Mouse (Mus musculus): ENCODE data around the gene Polr2h. TPM values are rescaled to one million over a fixed set of nuclear protein-coding genes. Genes with fewer than 3 reads are reported as not detected.

Gene Polr2h
- total and polyA plus RNA-seq, 3 experiments = 117 to 183 (median 157) TPM

DNA sequence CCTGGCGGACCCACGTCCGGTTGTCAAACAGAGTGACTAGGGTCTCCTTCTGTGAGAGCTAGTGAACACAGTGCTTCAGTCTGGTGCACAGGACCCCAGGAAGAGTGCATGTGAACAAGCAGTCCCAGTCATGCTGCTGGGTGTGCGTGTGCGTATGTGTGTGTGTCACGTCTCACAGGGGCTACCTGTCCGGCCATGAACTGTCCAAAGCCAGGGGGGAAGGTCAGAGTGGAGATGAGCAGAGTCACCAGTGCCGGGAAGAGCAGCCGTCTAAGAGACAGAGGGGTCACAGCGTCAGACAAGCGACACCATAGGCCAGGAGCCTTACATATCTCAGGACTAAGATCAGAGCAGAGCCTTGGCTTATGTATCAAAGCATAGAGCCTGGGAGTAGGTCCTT, 7.1 kb upstream of the Polr2h start:
- no peak overlapping the region for H3K9ac ChIP-seq (ENCODE audit: insufficient read depth, low read depth)

DNA sequence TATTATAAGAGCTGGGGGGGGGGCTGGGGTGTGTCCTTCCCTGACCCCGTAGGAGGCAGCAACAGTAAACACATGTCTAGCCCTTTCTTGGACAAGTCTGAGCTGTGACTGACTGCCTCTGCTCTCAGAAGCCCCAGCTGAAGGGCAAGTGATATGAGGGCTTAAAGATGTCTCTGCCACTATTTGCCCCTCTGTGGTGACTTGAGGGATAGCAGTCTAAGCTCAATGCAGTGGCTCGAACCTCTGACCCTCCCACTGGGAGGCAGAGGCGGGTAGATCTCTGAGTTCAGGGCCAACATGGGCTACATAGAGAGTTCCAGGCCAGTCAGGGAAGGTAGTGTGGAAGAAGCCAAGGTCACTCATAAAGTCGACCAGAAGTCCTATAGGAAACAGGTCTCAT, 6.7 kb upstream of the Polr2h start:
- Histone ChIP-seq H3K27ac (ENCODE audit: insufficient read depth, low read depth) (no peak overlapping the region), H3K9me3 (replicated peaks; ENCODE audit: low read length) (no peaks in the 10 kb centered on the region), H3K4me3 (replicated peaks in 1 of 3; ENCODE audit: low read depth in 2 of 3, low read length in 2 of 3, poor library complexity in 1 of 3) (no peak overlapping the region), H3K4me1 (ENCODE audit: control insufficient read depth in 1 of 2, insufficient read depth in 2 of 2) (peaks cover 7 to 24% of the 10 kb centered on the region in 2 experiments; a peak in 3 of 4 replicates), H3K36me3 (replicated peaks in 1 of 2; ENCODE audit: control insufficient read depth in 1 of 2, insufficient read depth in 1 of 2, low read length in 1 of 2) (peaks cover 0 to 25% of the 10 kb centered on the region in 2 experiments), H3K4me2 (ENCODE audit: insufficient read depth, low read depth, poor library complexity, severe bottlenecking) (no peak overlapping the region), H3K27me3 (replicated peaks) (peaks cover 11% of the 10 kb centered on the region), H3K9ac (ENCODE audit: insufficient read depth, low read depth) (no peak overlapping the region), H3K79me2 (replicated peaks; ENCODE audit: control insufficient read depth, extremely low read depth, insufficient read depth, poor library complexity, severe bottlenecking) (no peaks in the 10 kb centered on the region)
- dilution Hi-C loops (cut with MboI; ENCODE audit: extremely low pct_ligation_motif_present, extremely low pct_unique_long_range_greater_than_20kb, low sequenced_read_pairs) (no loop called here), in situ Hi-C loops (cut with MboI; ENCODE audit: low pct_ligation_motif_present, low pct_unique_long_range_greater_than_20kb, low sequenced_read_pairs) (loop anchor here (10.0 kb wide), 1 partner anchor 184 kb away; no protein-coding TSS in a partner anchor)
- TF ChIP-seq JUN (IDR thresholded peaks at IDR 0.05; ENCODE audit: insufficient read depth, low read depth, low read length) = no peak
- TF ChIP-seq SMC3 (IDR thresholded peaks at IDR 0.05; ENCODE audit: low read depth, low read length) = peak; percentile 50
- TF ChIP-seq EP300 (IDR thresholded peaks at IDR 0.05; ENCODE audit: low read length) = no peak
- TF ChIP-seq CTCF (conservative IDR thresholded peaks at IDR 0.05 in 1 of 2, IDR thresholded peaks at IDR 0.05 in 1 of 2; ENCODE audit: low read depth in 2 of 2, low read length in 2 of 2) = peak in 1 of 2 experiments; percentile 61; a peak in 3 of 4 replicates
- TF ChIP-seq RAD21 (IDR thresholded peaks at IDR 0.05; ENCODE audit: low read depth, low read length) = peak; percentile 35
- no peak for TF ChIP-seq IRF4 (IDR thresholded peaks at IDR 0.05; ENCODE audit: low read depth, low read length)
- no peak for TF ChIP-seq ZC3H11A (IDR thresholded peaks at IDR 0.05; ENCODE audit: low read depth, low read length)
- TF ChIP-seq BHLHE40 (IDR thresholded peaks at IDR 0.05; ENCODE audit: low read depth, low read length) = no peak
- DNase-seq (ENCODE audit: extremely low read depth) = peak; percentile 46

More for the DNA sequence above, 7.1 kb upstream of the Polr2h start:
- H3K4me1 ChIP-seq (ENCODE audit: control insufficient read depth in 1 of 2, insufficient read depth in 2 of 2) = peaks cover 6 to 24% of the 10 kb centered on the region in 2 experiments; a peak in 3 of 4 replicates
- H3K27me3 ChIP-seq (replicated peaks) = peaks cover 9% of the 10 kb centered on the region
- H3K36me3 ChIP-seq (replicated peaks in 1 of 2; ENCODE audit: control insufficient read depth in 1 of 2, insufficient read depth in 1 of 2, low read length in 1 of 2) = peaks cover 0 to 25% of the 10 kb centered on the region in 2 experiments
- no peaks in the 10 kb centered on the region for H3K9me3 ChIP-seq (replicated peaks; ENCODE audit: low read length)
- DNase-seq (ENCODE audit: extremely low read depth) = no peak
- no peak overlapping the region for H3K4me3 ChIP-seq (replicated peaks in 1 of 3; ENCODE audit: low read depth in 2 of 3, low read length in 2 of 3, poor library complexity in 1 of 3)
- no peak overlapping the region for H3K27ac ChIP-seq (ENCODE audit: insufficient read depth, low read depth)
- in situ Hi-C loops (cut with MboI; ENCODE audit: low pct_ligation_motif_present, low pct_unique_long_range_greater_than_20kb, low sequenced_read_pairs) (loop anchor here (10.0 kb wide), 1 partner anchor 184 kb away; no protein-coding TSS in a partner anchor), dilution Hi-C loops (cut with MboI; ENCODE audit: extremely low pct_ligation_motif_present, extremely low pct_unique_long_range_greater_than_20kb, low sequenced_read_pairs) (no loop called here)
- no peak overlapping the region for H3K4me2 ChIP-seq (ENCODE audit: insufficient read depth, low read depth, poor library complexity, severe bottlenecking)
- no peaks in the 10 kb centered on the region for H3K79me2 ChIP-seq (replicated peaks; ENCODE audit: control insufficient read depth, extremely low read depth, insufficient read depth, poor library complexity, severe bottlenecking)
- TF ChIP-seq MXI1 (IDR thresholded peaks at IDR 0.05; ENCODE audit: low read depth, low read length) (no peak), RCOR1 (conservative IDR thresholded peaks at IDR 0.05; ENCODE audit: low read depth, low read length) (no peak), ZMIZ1 (IDR thresholded peaks at IDR 0.05; ENCODE audit: low read depth, low read length) (no peak), USF2 (conservative IDR thresholded peaks at IDR 0.05; ENCODE audit: low read depth, low read length) (no peak), USF1 (IDR thresholded peaks at IDR 0.05; ENCODE audit: low read depth, low read length) (no peak), RAD21 (IDR thresholded peaks at IDR 0.05; ENCODE audit: low read depth, low read length) (no peak), EP300 (IDR thresholded peaks at IDR 0.05; ENCODE audit: low read length) (no peak), NELFE (IDR thresholded peaks at IDR 0.05; ENCODE audit: low read depth, low read length) (no peak), HCFC1 (IDR thresholded peaks at IDR 0.05; ENCODE audit: low read depth, low read length) (no peak), ELF1 (IDR thresholded peaks at IDR 0.05; ENCODE audit: low read depth, low read length) (no peak), GABPA (IDR thresholded peaks at IDR 0.05; ENCODE audit: insufficient replicate concordance, low read depth, low read length) (no peak), POLR2A (IDR thresholded peaks at IDR 0.05; ENCODE audit: low read depth, low read length) (no peak), JUND (conservative IDR thresholded peaks at IDR 0.05; ENCODE audit: low read depth, low read length) (no peak)
